ENCODE assay signal across 22 mouse cellular contexts in the genomic region with DNA sequence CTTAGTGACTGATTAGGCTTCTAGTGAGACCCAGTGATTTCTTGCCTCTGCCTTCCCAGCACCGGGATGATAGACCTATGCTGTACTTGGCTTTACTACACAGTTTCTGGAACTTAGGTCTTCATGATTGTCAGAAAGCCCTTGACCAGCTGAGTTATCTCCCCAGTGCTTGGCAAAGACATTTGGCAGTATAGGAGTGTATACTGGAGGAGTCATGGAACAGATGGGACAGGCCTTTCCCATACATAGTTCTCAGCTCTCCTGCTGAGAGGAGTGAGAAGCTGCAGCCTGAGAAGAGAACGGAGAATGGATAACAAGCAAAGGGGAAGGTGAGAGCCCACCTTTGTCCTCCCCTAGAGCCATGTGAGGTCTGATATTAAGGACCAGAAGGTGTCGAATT.
"Had no signal": no experiment of that assay in that cellular context is flagged by ENCODE, and none has a peak within 500 bp of the region (broad histone marks: within the 10 kb centered on the region; RNA-seq: fewer than 3 reads in every experiment).

No protein-coding gene starts in this region.

- H3K27ac ChIP-seq: gastrocnemius, adult 2 months; heart, embryonic 10.5 days; hindbrain, embryonic 10.5 days; hindbrain, embryonic 12.5 days; hindbrain, embryonic 14.5 days; layer of hippocampus, adult 2 months; left cerebral cortex, adult 2 months; limb, embryonic 13.5 days; limb, embryonic 15.5 days had no signal

- DNase-seq: gastrocnemius, adult 2 months; gastrocnemius, postnatal 10 days; gastrocnemius, postnatal 25 days; heart, adult 18-20 months; heart, postnatal 10 days; heart, postnatal 4 days; kidney, adult 18-20 months; kidney, adult 8-10 months; kidney, postnatal 10 days; kidney, postnatal 25 days; kidney, postnatal 4 days had no signal

- H3K4me2 ChIP-seq: heart, embryonic 12.5 days; hindbrain, embryonic 12.5 days; hindbrain, embryonic 14.5 days; limb, embryonic 13.5 days; limb, embryonic 15.5 days had no signal

- H3K9me3 ChIP-seq: heart, embryonic 10.5 days; heart, embryonic 12.5 days; hindbrain, embryonic 10.5 days; hindbrain, embryonic 12.5 days; limb, embryonic 13.5 days; limb, embryonic 15.5 days had no signal

- H3K4me1 ChIP-seq: limb, embryonic 15.5 days had no signal

- H3K27me3 ChIP-seq: heart, embryonic 12.5 days; hindbrain, embryonic 12.5 days; limb, embryonic 13.5 days; limb, embryonic 15.5 days had no signal

- H3K9ac ChIP-seq: heart, embryonic 12.5 days; hindbrain, embryonic 12.5 days; hindbrain, embryonic 14.5 days; limb, embryonic 13.5 days; limb, embryonic 15.5 days had no signal

- H3K36me3 ChIP-seq: heart, embryonic 10.5 days; heart, embryonic 12.5 days; hindbrain, embryonic 10.5 days; hindbrain, embryonic 12.5 days; limb, embryonic 13.5 days; limb, embryonic 15.5 days had no signal

- ATAC-seq: hindbrain, embryonic 16.5 days; inflammation-experienced regulatory T-cells, adult 6 months had no signal

- H3K4me3 ChIP-seq: gastrocnemius, adult 2 months; heart, embryonic 10.5 days; heart, embryonic 12.5 days; hindbrain, embryonic 10.5 days; hindbrain, embryonic 12.5 days; layer of hippocampus, adult 2 months; left cerebral cortex, adult 2 months; limb, embryonic 13.5 days; limb, embryonic 15.5 days had no signal
